In genomic region chr6:61252912-61253311, GRCm38 (mm10) we compare ENCODE assay signal across 30 mouse cellular contexts.
"Had no signal": no experiment of that assay in that cellular context is flagged by ENCODE, and none has a peak within 500 bp of the region (broad histone marks: within the 10 kb centered on the region; RNA-seq: fewer than 3 reads in every experiment).

No protein-coding gene starts in this region.

- H3K27me3 ChIP-seq: embryonic facial prominence, embryonic 12.5 days; embryonic facial prominence, embryonic 13.5 days; embryonic facial prominence, embryonic 15.5 days; forebrain, embryonic 12.5 days; forebrain, embryonic 13.5 days; forebrain, embryonic 15.5 days had no signal

- H3K9ac ChIP-seq: embryonic facial prominence, embryonic 12.5 days; embryonic facial prominence, embryonic 13.5 days; embryonic facial prominence, embryonic 15.5 days; forebrain, embryonic 12.5 days; forebrain, embryonic 13.5 days; forebrain, embryonic 15.5 days; forebrain, postnatal 0 days had no signal

- H3K4me3 ChIP-seq: embryonic facial prominence, embryonic 10.5 days; embryonic facial prominence, embryonic 12.5 days; embryonic facial prominence, embryonic 13.5 days; embryonic facial prominence, embryonic 15.5 days; erythroblast, embryonic 14.5 days; forebrain, embryonic 10.5 days; forebrain, embryonic 12.5 days; forebrain, embryonic 13.5 days; forebrain, embryonic 15.5 days; gastrocnemius, adult 2 months; heart, adult 2 months had no signal

- H3K4me1 ChIP-seq: embryonic facial prominence, embryonic 10.5 days; embryonic facial prominence, embryonic 12.5 days; embryonic facial prominence, embryonic 13.5 days; embryonic facial prominence, embryonic 15.5 days; forebrain, embryonic 10.5 days; forebrain, embryonic 12.5 days had no signal

- ATAC-seq: forebrain, embryonic 13.5 days; forebrain, embryonic 14.5 days; forebrain, embryonic 15.5 days; forebrain, embryonic 16.5 days; forebrain, postnatal 0 days had no signal

- H3K9me3 ChIP-seq: embryonic facial prominence, embryonic 10.5 days; embryonic facial prominence, embryonic 12.5 days; embryonic facial prominence, embryonic 13.5 days; embryonic facial prominence, embryonic 15.5 days; forebrain, embryonic 10.5 days; forebrain, embryonic 12.5 days; forebrain, embryonic 13.5 days; forebrain, embryonic 15.5 days had no signal

- H3K27ac ChIP-seq: embryonic facial prominence, embryonic 10.5 days; embryonic facial prominence, embryonic 12.5 days; embryonic facial prominence, embryonic 13.5 days; embryonic facial prominence, embryonic 15.5 days; forebrain, embryonic 10.5 days; forebrain, embryonic 12.5 days; forebrain, embryonic 13.5 days; forebrain, embryonic 15.5 days; gastrocnemius, adult 2 months; heart, adult 2 months had no signal

- DNase-seq: cerebellum, adult 18-20 months; cerebellum, adult 2 months; cerebellum, adult 8-10 months; cerebellum, adult 9-10 months; cerebellum, adult 9-11 months; cerebellum, postnatal 10 days; cerebellum, postnatal 14 days; cerebellum, postnatal 25 days; cerebellum, postnatal 36 days; embryo, embryonic 11 days; forebrain, postnatal 0 days; gastrocnemius, adult 2 months; gastrocnemius, postnatal 10 days; gastrocnemius, postnatal 14 days; gastrocnemius, postnatal 25 days; gastrocnemius, postnatal 36 days; heart, adult 11 months; heart, adult 18-20 months; heart, adult 2 months had no signal

- H3K36me3 ChIP-seq: embryonic facial prominence, embryonic 10.5 days; embryonic facial prominence, embryonic 12.5 days; embryonic facial prominence, embryonic 13.5 days; embryonic facial prominence, embryonic 15.5 days; forebrain, embryonic 10.5 days; forebrain, embryonic 12.5 days; forebrain, embryonic 15.5 days had no signal

- H3K4me2 ChIP-seq: embryonic facial prominence, embryonic 12.5 days; embryonic facial prominence, embryonic 13.5 days; embryonic facial prominence, embryonic 15.5 days; forebrain, embryonic 12.5 days; forebrain, embryonic 13.5 days; forebrain, embryonic 15.5 days had no signal
